Mouse (Mus musculus) Patski (cell line): Measurements from ENCODE around the gene Cdk12. TPM values are rescaled to one million over a fixed set of nuclear protein-coding genes. Genes with fewer than 3 reads are reported as not detected.
A peak's percentile ranks its signal among the peaks of the same experiment; 100 is the strongest.

Source experiments
- ATAC-seq: fragments of 100-300 bp; one replicate; pipeline ENCODE4 v1.8.0; 2021
- CTCF ChIA-PET: fragments of 350-600 bp; sonication (Branson Sonifier 250); formaldehyde crosslinking; loops from one replicate; lab custom pipeline; 2022; ENCODE audit warnings: inconsistent platforms; lab: Charles Lee
- POLR2A ChIA-PET: fragments of 350-600 bp; sonication (Branson Sonifier 250); formaldehyde crosslinking; loops from one replicate; lab custom pipeline; 2022; ENCODE audit warnings: antibody characterized with exemption, inconsistent platforms; lab: Charles Lee
- DNase-seq: peaks from one replicate; pipeline ENCODE4 v3.0.0-alpha.2; 2011; ENCODE audit warnings: low read depth, low spot score
- H3K27me3 ChIP-seq: fragments of 371-371 bp; one replicate; pipeline ENCODE4 v1.5.1; 2021
- CTCF ChIP-seq: fragments of 100-300 bp; IDR thresholded peaks from one replicate; pipeline ENCODE4 v1.5.1; 2021
- in situ Hi-C: fragments of 300-500 bp; cut with MboI; formaldehyde crosslinking; loops from 3 replicates; pipeline ENCODE4 v1.11.1; 2018; ENCODE audit warnings: low pct_unique_long_range_greater_than_20kb, mixed read lengths
- polyA plus RNA-seq: library from polyadenylated mRNA; unstranded; gene quantifications from one replicate; pipeline ENCODE4 v1.2.3, GENCODE M21; 2021

Cdk12 gene
- polyA plus RNA-seq, 1 experiment from 2014 or later: 24.8 TPM

- DNase-seq: no peak
- peaks cover 3% of the 10 kb centered on the region for H3K27me3 ChIP-seq
- in situ Hi-C loops: no loop called here
- ATAC-seq: no peak
- POLR2A ChIA-PET: interaction anchor here (0.6 kb wide), 1 partner anchor 81 kb away, joined by 4 read pairs; no protein-coding TSS in a partner anchor
- CTCF ChIA-PET: interaction anchor here (1.1 kb wide), 1 partner anchor 43 kb away, joined by 7 read pairs; no protein-coding TSS in a partner anchor
- TF ChIP-seq CTCF: no peak
Observed at GRCm38 (mm10) chr11:98298484-98299205, 95.8 kb downstream of the Cdk12 start.

GRCm38 (mm10) chr11:98313790-98314323 lies 111.0 kb downstream of the Cdk12 start:
- TF ChIP-seq CTCF: no peak
- POLR2A ChIA-PET: interaction anchor here (0.7 kb wide), 1 partner anchor 25 kb away, joined by 4 read pairs; no protein-coding TSS in a partner anchor
- CTCF ChIA-PET: no interaction called here
- DNase-seq (peak; percentile 24), ATAC-seq (no peak)
- in situ Hi-C loops: no loop called here
- H3K27me3 ChIP-seq: peaks cover 63% of the 10 kb centered on the region

DNA sequence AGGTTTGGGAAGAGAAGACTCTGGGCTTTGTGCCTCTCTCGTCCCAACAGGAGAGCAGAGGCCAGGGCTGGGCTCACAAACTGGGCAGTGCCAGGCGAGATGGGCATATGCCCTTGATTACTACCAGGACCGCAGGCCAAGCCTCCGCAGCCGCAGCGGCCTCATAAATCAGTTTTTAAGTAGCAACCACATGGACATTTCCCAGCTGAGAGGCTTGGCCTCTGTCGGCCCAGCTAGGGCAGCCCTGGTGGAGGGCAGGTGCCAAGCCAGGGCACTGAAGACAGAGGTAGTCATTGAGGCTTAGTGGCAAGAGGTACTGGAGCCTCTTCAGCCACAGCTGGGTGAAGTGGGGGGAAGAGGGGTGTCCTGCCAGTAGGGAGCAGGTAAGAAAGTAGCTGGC lies 114.6 kb downstream of the Cdk12 start:
- peaks cover 79% of the 10 kb centered on the region for H3K27me3 ChIP-seq
- ChIA-PET CTCF (no interaction called here), POLR2A (no interaction called here)
- DNase-seq: no peak
- no peak for TF ChIP-seq CTCF
- in situ Hi-C loops: no loop called here
- no peak for ATAC-seq

GRCm38 (mm10) chr11:98318421-98319116 lies 115.7 kb downstream of the Cdk12 start:
- DNase-seq: no peak
- ATAC-seq: no peak
- ChIA-PET CTCF (interaction anchor here (1.0 kb wide), 1 partner anchor 18 kb away, joined by 3 read pairs; no protein-coding TSS in a partner anchor), POLR2A (no interaction called here)
- TF ChIP-seq CTCF: no peak
- in situ Hi-C loops: no loop called here
- H3K27me3 ChIP-seq: peaks cover 83% of the 10 kb centered on the region

- DNase-seq (no peak), ATAC-seq (no peak)
- CTCF ChIA-PET: interaction anchor here (1.0 to 1.7 kb wide), 2 partner anchors 17 to 24 kb away, joined by 3 to 6 read pairs; no protein-coding TSS in a partner anchor
- peaks cover 86% of the 10 kb centered on the region for H3K27me3 ChIP-seq
- in situ Hi-C loops: no loop called here
- no peak for TF ChIP-seq CTCF
- POLR2A ChIA-PET: no interaction called here
Observed at GRCm38 (mm10) chr11:98319120-98319519, 116.3 kb downstream of the Cdk12 start.

- in situ Hi-C loops: no loop called here
Observed at GRCm38 (mm10) chr11:98319544-98319943, 116.7 kb downstream of the Cdk12 start.

DNA sequence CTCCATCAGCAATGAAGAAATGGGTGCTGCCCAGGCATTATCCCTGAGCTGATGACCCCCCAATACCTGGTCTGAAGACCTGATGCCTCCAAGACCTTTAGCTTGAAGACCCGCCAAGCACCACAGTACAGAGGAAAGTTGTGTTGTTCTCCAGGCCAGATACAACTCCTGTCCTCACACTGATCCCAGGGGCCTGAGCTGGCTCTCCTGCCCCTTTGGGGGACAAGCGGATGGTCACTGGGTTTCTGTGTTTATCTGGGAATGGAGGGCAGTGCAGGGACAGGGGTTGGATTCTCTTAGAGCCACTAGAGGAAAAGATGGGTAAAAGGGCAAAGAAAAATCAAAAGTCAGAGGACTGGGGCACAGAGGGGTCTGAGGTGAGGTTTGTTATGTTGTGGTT lies 117.1 kb downstream of the Cdk12 start:
- no peak for TF ChIP-seq CTCF
- POLR2A ChIA-PET: no interaction called here
- ATAC-seq: no peak
- peaks cover 88% of the 10 kb centered on the region for H3K27me3 ChIP-seq
- DNase-seq: no peak
- CTCF ChIA-PET: interaction anchor here (1.7 kb wide), 1 partner anchor 23 kb away, joined by 6 read pairs; no protein-coding TSS in a partner anchor
- in situ Hi-C loops: no loop called here

More at GRCm38 (mm10) chr11:98319544-98319943, 116.7 kb downstream of the Cdk12 start:
- ATAC-seq (no peak), DNase-seq (no peak)
- no peak for TF ChIP-seq CTCF
- ChIA-PET CTCF (interaction anchor here (1.7 kb wide), 1 partner anchor 23 kb away, joined by 6 read pairs; no protein-coding TSS in a partner anchor), POLR2A (no interaction called here)
- peaks cover 86% of the 10 kb centered on the region for H3K27me3 ChIP-seq

DNA sequence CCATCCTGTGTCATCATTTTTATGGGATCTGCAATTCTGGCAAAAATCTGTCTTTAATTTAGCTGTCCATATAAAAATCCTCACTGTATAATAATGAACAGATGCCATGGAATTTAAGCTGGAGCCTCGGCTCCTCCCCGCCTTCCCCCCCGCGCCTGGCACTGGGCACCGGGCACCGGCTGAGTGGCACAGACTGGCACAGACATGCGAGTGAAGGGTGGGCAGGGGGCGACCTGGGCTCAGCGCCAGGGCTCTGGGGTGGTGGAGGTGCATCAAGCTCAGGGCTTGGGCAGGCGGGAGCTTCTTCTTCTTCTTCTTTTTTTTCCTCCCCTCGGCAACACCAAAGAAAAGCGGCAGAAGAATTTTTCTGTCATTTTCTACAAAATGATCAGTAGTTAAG lies 117.5 kb downstream of the Cdk12 start:
- ATAC-seq: no peak
- TF ChIP-seq CTCF: no peak
- ChIA-PET POLR2A (no interaction called here), CTCF (interaction anchor here (1.7 kb wide), 1 partner anchor 22 kb away, joined by 6 read pairs; no protein-coding TSS in a partner anchor)
- in situ Hi-C loops: no loop called here
- peaks cover 92% of the 10 kb centered on the region for H3K27me3 ChIP-seq
- no peak for DNase-seq

DNA sequence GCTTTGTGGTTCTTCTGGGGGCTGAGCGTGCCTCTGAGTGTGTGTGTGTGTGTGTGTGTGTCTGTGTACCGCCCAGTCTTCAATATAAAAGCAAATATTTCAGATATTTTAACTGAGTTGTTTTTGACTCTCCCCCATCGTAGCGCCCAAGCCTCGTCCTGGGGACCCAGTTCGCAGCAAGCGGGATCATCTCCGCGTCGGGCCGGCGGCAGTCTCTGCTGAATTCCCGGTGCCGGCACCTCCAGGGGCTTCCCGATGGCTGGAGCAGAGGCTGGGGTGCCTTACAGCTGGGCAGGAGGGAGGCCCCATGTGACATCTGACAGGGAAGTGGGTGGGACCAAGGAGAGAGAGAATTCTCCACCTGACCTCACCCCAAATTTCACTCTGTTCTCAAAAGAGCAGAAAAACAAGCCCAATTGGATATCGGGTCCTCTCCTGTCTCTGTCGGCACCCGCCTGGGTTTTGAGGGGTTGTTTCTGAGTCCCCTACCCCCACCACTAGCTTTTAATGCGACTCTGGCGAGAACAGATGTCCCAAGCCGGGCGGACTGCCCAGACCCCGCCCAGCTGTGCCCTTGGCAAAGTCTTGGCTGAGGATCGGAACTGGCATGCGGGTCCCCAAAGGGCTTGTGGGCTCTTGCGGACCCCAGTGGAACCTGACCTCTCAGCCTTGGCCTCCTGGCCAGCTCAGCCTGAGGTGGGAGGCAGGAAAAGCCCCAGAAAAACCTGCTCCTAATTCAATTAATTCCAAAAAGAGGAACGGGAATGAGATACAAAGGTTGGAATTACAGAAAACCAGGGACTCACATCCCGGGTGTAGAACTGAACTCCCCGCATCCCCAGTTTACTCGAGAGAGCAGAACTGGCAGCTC lies 118.2 kb downstream of the Cdk12 start:
- ChIA-PET POLR2A (no interaction called here), CTCF (interaction anchor here (1.0 to 1.9 kb wide), 3 partner anchors 21 to 56 kb away, joined by 3 to 10 read pairs (median 6); no protein-coding TSS in a partner anchor)
- no peak for TF ChIP-seq CTCF
- no peak for ATAC-seq
- peaks cover 90% of the 10 kb centered on the region for H3K27me3 ChIP-seq
- in situ Hi-C loops: no loop called here
- DNase-seq: no peak

GRCm38 (mm10) chr11:98321677-98322003 lies 118.8 kb downstream of the Cdk12 start:
- ChIA-PET POLR2A (no interaction called here), CTCF (interaction anchor here (1.0 to 1.9 kb wide), 2 partner anchors 21 to 57 kb away, joined by 3 to 10 read pairs; no protein-coding TSS in a partner anchor)
- ATAC-seq (no peak), DNase-seq (no peak)
- peaks cover 90% of the 10 kb centered on the region for H3K27me3 ChIP-seq
- in situ Hi-C loops: no loop called here
- TF ChIP-seq CTCF: no peak
